Mouse (Mus musculus): ENCODE measurements around the gene Srsf3. TPM values are rescaled to one million over a fixed set of nuclear protein-coding genes. Genes with fewer than 3 reads are reported as not detected.

Gene Srsf3
- total RNA-seq, 4 experiments from 2014 or later: 117 to 141 (median 132) TPM

DNA sequence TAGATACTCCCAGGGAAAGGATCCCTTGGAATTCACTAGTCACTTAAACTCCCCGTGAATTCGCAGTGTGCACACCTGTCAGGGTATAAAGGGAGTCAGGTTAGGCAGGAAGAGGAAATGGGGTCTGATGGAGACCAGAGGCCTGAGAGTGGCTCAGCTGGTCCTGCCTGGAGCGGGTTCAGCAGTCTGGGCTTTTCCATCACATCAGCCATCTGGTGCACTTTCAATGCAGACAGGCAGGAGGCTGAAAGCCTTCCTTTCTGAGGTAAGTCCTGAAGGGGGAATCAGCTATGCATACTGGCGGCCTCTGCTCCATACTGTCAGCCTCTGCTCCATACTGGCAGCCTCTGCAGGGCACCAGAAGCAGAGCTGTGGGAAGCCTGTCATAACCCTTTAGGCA is 54.5 kb downstream of the Srsf3 start:
- DNase-seq (ENCODE audit: low spot score in 2 of 2): peak in 1 of 2 experiments; percentile 1

DNA sequence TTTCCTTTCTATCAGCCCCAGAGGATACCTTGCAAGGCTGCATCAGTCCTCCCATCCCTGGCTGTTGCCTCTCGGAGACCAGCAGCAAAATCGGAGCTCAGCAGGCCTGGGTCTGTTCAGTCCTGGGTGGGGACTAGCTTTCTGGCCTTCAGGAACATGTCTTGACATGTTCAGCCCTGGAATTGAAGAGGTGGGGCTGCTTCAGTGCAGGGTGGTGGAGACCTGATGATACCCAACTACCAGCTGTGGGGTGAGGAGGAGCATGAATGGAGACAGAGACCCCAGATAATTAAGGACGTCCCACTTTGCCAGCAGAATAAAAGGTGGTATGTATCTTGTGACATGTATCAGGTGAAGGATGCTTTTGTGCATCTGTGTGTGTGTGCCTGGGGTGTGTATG is 58.3 kb downstream of the Srsf3 start, which contains the start of gene Cdkn1a:
Gene Cdkn1a, plus strand, starts transcription at position 201 of the 400 bp plus-strand sequence.
- no peak for DNase-seq (ENCODE audit: low spot score in 2 of 2)

DNA sequence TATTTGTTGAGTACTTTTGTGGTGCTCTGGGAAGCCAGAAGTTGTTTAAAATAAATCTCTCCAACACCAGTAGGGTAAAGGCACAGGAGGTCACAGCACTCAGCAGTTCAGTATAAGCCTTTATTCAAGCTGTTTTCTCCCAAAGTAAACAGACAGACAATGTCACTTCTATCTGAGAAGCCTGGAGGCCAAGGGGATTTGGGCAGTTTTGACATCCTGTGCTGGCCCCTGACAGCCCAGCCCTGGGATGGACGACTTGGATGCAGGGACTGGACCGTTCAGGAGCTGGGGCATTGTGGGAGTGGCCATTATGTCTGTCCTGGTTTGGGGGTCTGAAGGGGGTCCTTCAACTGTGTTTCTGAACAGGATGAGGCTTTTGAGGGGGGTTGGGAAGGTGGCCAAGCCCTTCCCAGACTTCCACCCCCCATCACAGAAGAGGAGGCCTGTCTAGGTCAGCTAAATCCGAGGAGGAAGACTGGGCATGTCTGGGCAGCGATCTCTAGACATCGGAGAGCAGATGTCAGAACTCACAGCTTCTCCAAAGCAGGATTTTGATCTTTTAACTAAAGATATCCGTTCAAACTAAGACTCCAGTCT is 59.0 kb downstream of the Srsf3 start:
- DNase-seq (ENCODE audit: low spot score in 2 of 2): no peak

DNA sequence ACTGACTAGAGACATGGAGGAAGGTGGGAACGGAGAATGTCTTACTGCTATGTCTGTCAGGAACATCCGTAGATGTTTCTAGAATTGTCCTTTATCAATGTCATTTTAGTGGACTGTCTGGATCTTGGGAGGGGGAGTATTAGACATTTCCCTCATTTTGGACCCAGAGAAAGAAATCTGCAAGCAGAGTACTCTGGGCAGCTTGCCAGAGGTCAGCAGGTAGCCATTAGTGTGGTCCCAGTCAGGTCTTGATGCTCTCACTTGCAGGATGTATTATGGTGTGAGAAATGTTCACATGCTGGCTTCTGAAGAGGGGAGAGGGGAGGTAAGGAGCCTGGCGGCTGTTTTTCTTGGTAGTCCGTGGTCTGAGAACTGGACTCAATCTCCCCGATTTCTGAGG is 60.1 kb downstream of the Srsf3 start:
- DNase-seq (ENCODE audit: low spot score in 2 of 2): no peak

Other genes starting within 250 kb of the Srsf3 start
- 10 to 100 TPM; 39.8 to 56.2 (median 50.5) TPM for gene Brpf3, start 231.5 kb upstream of the Srsf3 start, total RNA-seq (2022)
- under 1 TPM; 0.43 to 0.84 (median 0.70) TPM for gene Pnpla1, start 174.2 kb upstream of the Srsf3 start, total RNA-seq (2022)
- gene 4930539E08Rik, start 117.3 kb upstream of the Srsf3 start, total RNA-seq (2022): 1 to 10 TPM; 3.2 to 6.4 (median 4.9) TPM
- gene Pxt1, start 88.8 kb upstream of the Srsf3 start, total RNA-seq (2022): not detected
- 10 to 100 TPM; 56.0 to 80.0 (median 62.1) TPM for gene Kctd20, start 80.7 kb upstream of the Srsf3 start, total RNA-seq (2022)
- gene Stk38, start 24.6 kb upstream of the Srsf3 start, total RNA-seq (2022): 10 to 100 TPM; 56.9 to 81.7 (median 64.5) TPM
- 10 to 100 TPM in 1 of 4 experiments, 1 to 10 TPM in 3; 7.0 to 12.5 (median 8.8) TPM for gene Cdkn1a, start 58.3 kb downstream of the Srsf3 start, total RNA-seq (2022)
- gene Rab44, start 81.5 kb downstream of the Srsf3 start, total RNA-seq (2022): under 1 TPM in 2 of 4 experiments, not detected in 2; 0.16 to 0.30 TPM
- 10 to 100 TPM; 26.5 to 35.8 (median 29.7) TPM for gene Cpne5, start 205.5 kb downstream of the Srsf3 start, total RNA-seq (2022)
- 10 to 100 TPM; 16.1 to 18.5 (median 16.4) TPM for gene Ppil1, start 231.6 kb downstream of the Srsf3 start, total RNA-seq (2022)
- 100 to 1,000 TPM in 1 of 4 experiments, 10 to 100 TPM in 3; 85.3 to 108 (median 90.5) TPM for gene BC004004, start 236.2 kb downstream of the Srsf3 start, total RNA-seq (2022)